Mouse (Mus musculus): ENCODE measurements around the gene Lim2. TPM values are rescaled to one million over a fixed set of nuclear protein-coding genes. Genes with fewer than 3 reads are reported as not detected.

Gene Lim2
- polyA plus RNA-seq, 1 experiment from 2014 or later: 0.24 TPM

GRCm38 (mm10) chr7:43449811-43450210 is 22.3 kb downstream of the Lim2 start:
- Histone ChIP-seq H3K9me3 (replicated peaks; ENCODE audit: control insufficient read depth, low read length) (no peaks in the 10 kb centered on the region), H3K4me2 (ENCODE audit: low read depth, low read length) (no peak overlapping the region), H3K4me3 (ENCODE audit: low read depth, low read length) (no peak overlapping the region), H3K27me3 (ENCODE audit: control insufficient read depth, insufficient read depth, low read length) (no peaks in the 10 kb centered on the region), H3K9ac (replicated peaks; ENCODE audit: low read length) (no peak overlapping the region), H3K27ac (replicated peaks; ENCODE audit: low read depth, low read length) (no peak overlapping the region), H3K4me1 (ENCODE audit: control insufficient read depth, insufficient read depth, low read length) (no peaks in the 10 kb centered on the region), H3K36me3 (replicated peaks; ENCODE audit: control insufficient read depth, insufficient read depth, low read depth, low read length) (no peaks in the 10 kb centered on the region)
- WGBS: 100% methylated on average over 2 of the region's 2 CpGs
- DNase-seq (ENCODE audit: low spot score) (no peak), ATAC-seq (replicated peaks; ENCODE audit: insufficient number of reproducible peaks, low FRiP score, low TSS enrichment, low read depth) (no peak)

GRCm38 (mm10) chr7:43451726-43452125 is 24.3 kb downstream of the Lim2 start:
- no peak overlapping the region for H3K9ac ChIP-seq (replicated peaks; ENCODE audit: low read length)
- H3K4me3 ChIP-seq (ENCODE audit: low read depth, low read length): no peak overlapping the region
- H3K27me3 ChIP-seq (ENCODE audit: control insufficient read depth, insufficient read depth, low read length): no peaks in the 10 kb centered on the region
- no peak for DNase-seq (ENCODE audit: low spot score)
- no peak for ATAC-seq (replicated peaks; ENCODE audit: insufficient number of reproducible peaks, low FRiP score, low TSS enrichment, low read depth)
- H3K4me1 ChIP-seq (ENCODE audit: control insufficient read depth, insufficient read depth, low read length): no peaks in the 10 kb centered on the region
- H3K9me3 ChIP-seq (replicated peaks; ENCODE audit: control insufficient read depth, low read length): no peaks in the 10 kb centered on the region
- 95% methylated on average over 11 of the region's 11 CpGs for whole genome bisulfite sequencing
- H3K4me2 ChIP-seq (ENCODE audit: low read depth, low read length): no peak overlapping the region
- no peak overlapping the region for H3K27ac ChIP-seq (replicated peaks; ENCODE audit: low read depth, low read length)
- peaks cover 4% of the 10 kb centered on the region; the same call in 1 of the 2 replicates for H3K36me3 ChIP-seq (replicated peaks; ENCODE audit: control insufficient read depth, insufficient read depth, low read depth, low read length)

- H3K36me3 ChIP-seq (replicated peaks; ENCODE audit: control insufficient read depth, insufficient read depth, low read depth, low read length): peaks cover 4% of the 10 kb centered on the region; the same call in 1 of the 2 replicates
- no peak overlapping the region for H3K9ac ChIP-seq (replicated peaks; ENCODE audit: low read length)
- H3K27ac ChIP-seq (replicated peaks; ENCODE audit: low read depth, low read length): no peak overlapping the region
- H3K4me1 ChIP-seq (ENCODE audit: control insufficient read depth, insufficient read depth, low read length): no peaks in the 10 kb centered on the region
- ATAC-seq (replicated peaks; ENCODE audit: insufficient number of reproducible peaks, low FRiP score, low TSS enrichment, low read depth) (no peak), DNase-seq (ENCODE audit: low spot score) (peak; percentile 8)
- no peak overlapping the region for H3K4me2 ChIP-seq (ENCODE audit: low read depth, low read length)
- no peak overlapping the region for H3K4me3 ChIP-seq (ENCODE audit: low read depth, low read length)
- 45% methylated on average over 4 of the region's 4 CpGs for WGBS
- no peaks in the 10 kb centered on the region for H3K9me3 ChIP-seq (replicated peaks; ENCODE audit: control insufficient read depth, low read length)
- H3K27me3 ChIP-seq (ENCODE audit: control insufficient read depth, insufficient read depth, low read length): no peaks in the 10 kb centered on the region
Observed at GRCm38 (mm10) chr7:43452609-43453008, 25.1 kb downstream of the Lim2 start.

GRCm38 (mm10) chr7:43453599-43454355 is 26.3 kb downstream of the Lim2 start:
- H3K27ac ChIP-seq (replicated peaks; ENCODE audit: low read depth, low read length): no peak overlapping the region
- 92% methylated on average over 14 of the region's 14 CpGs for WGBS
- ATAC-seq (replicated peaks; ENCODE audit: insufficient number of reproducible peaks, low FRiP score, low TSS enrichment, low read depth): no peak
- H3K27me3 ChIP-seq (ENCODE audit: control insufficient read depth, insufficient read depth, low read length): no peaks in the 10 kb centered on the region
- no peak overlapping the region for H3K4me2 ChIP-seq (ENCODE audit: low read depth, low read length)
- H3K9me3 ChIP-seq (replicated peaks; ENCODE audit: control insufficient read depth, low read length): no peaks in the 10 kb centered on the region
- DNase-seq (ENCODE audit: low spot score): no peak
- no peak overlapping the region for H3K4me3 ChIP-seq (ENCODE audit: low read depth, low read length)
- no peaks in the 10 kb centered on the region for H3K4me1 ChIP-seq (ENCODE audit: control insufficient read depth, insufficient read depth, low read length)
- no peak overlapping the region for H3K9ac ChIP-seq (replicated peaks; ENCODE audit: low read length)
- H3K36me3 ChIP-seq (replicated peaks; ENCODE audit: control insufficient read depth, insufficient read depth, low read depth, low read length): peaks cover 4% of the 10 kb centered on the region; the same call in 1 of the 2 replicates

GRCm38 (mm10) chr7:43454371-43454770 is 26.9 kb downstream of the Lim2 start:
- Histone ChIP-seq H3K36me3 (replicated peaks; ENCODE audit: control insufficient read depth, insufficient read depth, low read depth, low read length) (peaks cover 4% of the 10 kb centered on the region; the same call in 1 of the 2 replicates), H3K27ac (replicated peaks; ENCODE audit: low read depth, low read length) (no peak overlapping the region), H3K4me3 (ENCODE audit: low read depth, low read length) (no peak overlapping the region), H3K4me1 (ENCODE audit: control insufficient read depth, insufficient read depth, low read length) (no peaks in the 10 kb centered on the region), H3K27me3 (ENCODE audit: control insufficient read depth, insufficient read depth, low read length) (no peaks in the 10 kb centered on the region), H3K9me3 (replicated peaks; ENCODE audit: control insufficient read depth, low read length) (no peaks in the 10 kb centered on the region), H3K9ac (replicated peaks; ENCODE audit: low read length) (no peak overlapping the region), H3K4me2 (ENCODE audit: low read depth, low read length) (no peak overlapping the region)
- DNase-seq (ENCODE audit: low spot score) (no peak), ATAC-seq (replicated peaks; ENCODE audit: insufficient number of reproducible peaks, low FRiP score, low TSS enrichment, low read depth) (no peak)
- 93% methylated on average over 6 of the region's 6 CpGs for WGBS

- Histone ChIP-seq H3K9me3 (replicated peaks; ENCODE audit: control insufficient read depth, low read length) (no peaks in the 10 kb centered on the region), H3K4me1 (ENCODE audit: control insufficient read depth, insufficient read depth, low read length) (no peaks in the 10 kb centered on the region), H3K27ac (replicated peaks; ENCODE audit: low read depth, low read length) (no peak within 1 kb of the TSS), H3K4me3 (ENCODE audit: low read depth, low read length) (no peak within 1 kb of the TSS), H3K27me3 (ENCODE audit: control insufficient read depth, insufficient read depth, low read length) (no peaks in the 10 kb centered on the region; the same call in 1 of the 2 replicates), H3K9ac (replicated peaks; ENCODE audit: low read length) (no peak within 1 kb of the TSS), H3K4me2 (ENCODE audit: low read depth, low read length) (no peak within 1 kb of the TSS), H3K36me3 (replicated peaks; ENCODE audit: control insufficient read depth, insufficient read depth, low read depth, low read length) (no peaks in the 10 kb centered on the region)
- 73% methylated on average over 4 of the region's 4 CpGs for WGBS
- ATAC-seq (replicated peaks; ENCODE audit: insufficient number of reproducible peaks, low FRiP score, low TSS enrichment, low read depth) (no peak), DNase-seq (ENCODE audit: low spot score) (no peak)
Observed at GRCm38 (mm10) chr7:43462851-43463250, 35.4 kb downstream of the Lim2 start, which contains the start of gene Vsig10l. TSS of gene Vsig10l (plus strand) at chr7:43463151.

- ATAC-seq (replicated peaks; ENCODE audit: insufficient number of reproducible peaks, low FRiP score, low TSS enrichment, low read depth): no peak
- no peak overlapping the region for H3K4me3 ChIP-seq (ENCODE audit: low read depth, low read length)
- H3K27me3 ChIP-seq (ENCODE audit: control insufficient read depth, insufficient read depth, low read length): no peaks in the 10 kb centered on the region; the same call in 1 of the 2 replicates
- H3K9me3 ChIP-seq (replicated peaks; ENCODE audit: control insufficient read depth, low read length): no peaks in the 10 kb centered on the region
- H3K36me3 ChIP-seq (replicated peaks; ENCODE audit: control insufficient read depth, insufficient read depth, low read depth, low read length): no peaks in the 10 kb centered on the region
- no peak overlapping the region for H3K27ac ChIP-seq (replicated peaks; ENCODE audit: low read depth, low read length)
- WGBS: 84% methylated on average over 7 of the region's 7 CpGs
- no peak overlapping the region for H3K4me2 ChIP-seq (ENCODE audit: low read depth, low read length)
- H3K4me1 ChIP-seq (ENCODE audit: control insufficient read depth, insufficient read depth, low read length): no peaks in the 10 kb centered on the region
- H3K9ac ChIP-seq (replicated peaks; ENCODE audit: low read length): no peak overlapping the region
- no peak for DNase-seq (ENCODE audit: low spot score)
Observed at GRCm38 (mm10) chr7:43463976-43464375, 36.5 kb downstream of the Lim2 start.

GRCm38 (mm10) chr7:43464864-43465343 is 37.4 kb downstream of the Lim2 start:
- H3K27ac ChIP-seq (replicated peaks; ENCODE audit: low read depth, low read length): no peak overlapping the region
- H3K9me3 ChIP-seq (replicated peaks; ENCODE audit: control insufficient read depth, low read length): no peaks in the 10 kb centered on the region
- no peaks in the 10 kb centered on the region for H3K36me3 ChIP-seq (replicated peaks; ENCODE audit: control insufficient read depth, insufficient read depth, low read depth, low read length)
- DNase-seq (ENCODE audit: low spot score) (peak; percentile 63), ATAC-seq (replicated peaks; ENCODE audit: insufficient number of reproducible peaks, low FRiP score, low TSS enrichment, low read depth) (no peak)
- peak overlapping the region; percentile 50 for H3K9ac ChIP-seq (replicated peaks; ENCODE audit: low read length)
- H3K4me3 ChIP-seq (ENCODE audit: low read depth, low read length): peak overlapping the region; percentile 38
- H3K4me2 ChIP-seq (ENCODE audit: low read depth, low read length): peak overlapping the region; percentile 78
- 10% methylated on average over 34 of the region's 35 CpGs for WGBS
- H3K27me3 ChIP-seq (ENCODE audit: control insufficient read depth, insufficient read depth, low read length): no peaks in the 10 kb centered on the region; the same call in 1 of the 2 replicates
- no peaks in the 10 kb centered on the region for H3K4me1 ChIP-seq (ENCODE audit: control insufficient read depth, insufficient read depth, low read length)
